ENCODE assay signal across 12 mouse cellular contexts in the genomic region with DNA sequence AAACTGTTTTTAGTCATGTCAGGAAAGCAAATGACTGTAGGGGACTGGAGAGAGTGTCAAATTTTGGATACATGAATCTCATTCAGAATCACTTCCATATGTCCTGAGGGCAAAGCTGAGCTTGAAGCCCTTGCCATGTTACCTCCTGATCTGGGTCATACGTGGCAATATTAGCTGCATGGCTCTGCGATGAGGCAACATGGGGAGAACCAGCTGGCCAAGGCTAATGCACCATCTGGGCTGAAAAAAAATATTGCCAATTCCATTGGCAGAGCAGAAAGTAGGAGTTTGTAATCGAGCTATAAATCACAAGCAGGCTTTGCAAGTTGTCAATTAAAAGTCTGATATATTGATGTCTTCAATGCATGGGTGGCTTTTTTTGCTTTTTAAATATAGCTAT.
DNase-seq lines count a peak whose midpoint lies in the region; ATAC-seq lines count a peak whose summit lies in the region.
"Had no signal": no experiment of that assay in that cellular context is flagged by ENCODE, and none has a peak within 500 bp of the region (broad histone marks: within the 10 kb centered on the region; RNA-seq: fewer than 3 reads in every experiment).

No protein-coding gene starts in this region.

- no peaks in the 10 kb centered on the region for H3K9me3 ChIP-seq in forebrain, embryonic 14.5 days (replicated peaks; ENCODE audit: control insufficient read depth, low read length)
- no peaks in the 10 kb centered on the region for H3K9me3 ChIP-seq in forebrain, embryonic 11.5 days (ENCODE audit: control insufficient read depth, low read length)
- H3K9me3 ChIP-seq in hindbrain, embryonic 14.5 days (ENCODE audit: control insufficient read depth, low read length) = no peaks in the 10 kb centered on the region
- H3K9me3 ChIP-seq: liver, embryonic 13.5 days had no signal

- no peak overlapping the region for H3K27ac ChIP-seq in forebrain, embryonic 14.5 days (ENCODE audit: low read depth, low read length)
- no peak overlapping the region for H3K27ac ChIP-seq in forebrain, embryonic 11.5 days (ENCODE audit: low read depth, low read length)
- H3K27ac ChIP-seq in hindbrain, embryonic 14.5 days = no peak overlapping the region
- H3K27ac ChIP-seq: liver, embryonic 13.5 days had no signal

- H3K36me3 ChIP-seq in forebrain, embryonic 14.5 days (ENCODE audit: control insufficient read depth, insufficient read depth, low read length) = no peaks in the 10 kb centered on the region
- no peaks in the 10 kb centered on the region for H3K36me3 ChIP-seq in forebrain, embryonic 11.5 days (ENCODE audit: control insufficient read depth, insufficient read depth, low read length)
- no peaks in the 10 kb centered on the region for H3K36me3 ChIP-seq in hindbrain, embryonic 14.5 days (replicated peaks; ENCODE audit: control insufficient read depth, insufficient read depth)
- H3K36me3 ChIP-seq: liver, embryonic 13.5 days had no signal

- ATAC-seq in forebrain, embryonic 14.5 days = no peak
- no peak for ATAC-seq in forebrain, embryonic 11.5 days (replicated peaks; ENCODE audit: low FRiP score)
- 0 out of 2 replicates have a peak, but pooled peaks have one; percentile 68 for ATAC-seq in hindbrain, embryonic 14.5 days (ENCODE audit: low FRiP score)

- DNase-seq in forebrain, embryonic 14.5 days (ENCODE audit: low spot score) = peak; percentile 64
- DNase-seq in forebrain, embryonic 11.5 days (ENCODE audit: low spot score) = no peak
- DNase-seq in cerebellum, adult 8-10 months = peak; percentile 79
- peak; percentile 60 for DNase-seq in hindbrain, embryonic 14.5 days (ENCODE audit: low spot score)
- DNase-seq in mesoderm, embryonic 11.5 days (ENCODE audit: low read depth, low spot score) = peak; percentile 53
- DNase-seq in thymus, adult 18-20 months = no peak
- DNase-seq in lung, postnatal 14 days = no peak
- DNase-seq in left cerebral cortex, adult 11 months (ENCODE audit: low spot score) = no peak
- DNase-seq: adrenal gland, adult 8-10 months; kidney, postnatal 36 days; liver, embryonic 13.5 days; thymus, postnatal 25 days had no signal

- no peak overlapping the region for H3K9ac ChIP-seq in forebrain, embryonic 14.5 days (ENCODE audit: low read length)
- H3K9ac ChIP-seq in forebrain, embryonic 11.5 days (ENCODE audit: low read length) = no peak overlapping the region
- H3K9ac ChIP-seq in hindbrain, embryonic 14.5 days = no peak overlapping the region
- H3K9ac ChIP-seq: liver, embryonic 13.5 days had no signal

- 61% methylated on average over 3 of the region's 3 CpGs for WGBS in forebrain, embryonic 14.5 days
- 75% methylated on average over 3 of the region's 3 CpGs for WGBS in forebrain, embryonic 11.5 days
- 41% methylated on average over 3 of the region's 3 CpGs for WGBS in hindbrain, embryonic 14.5 days

- H3K4me1 ChIP-seq in forebrain, embryonic 14.5 days (ENCODE audit: control insufficient read depth, insufficient read depth, low read length) = no peaks in the 10 kb centered on the region
- no peaks in the 10 kb centered on the region for H3K4me1 ChIP-seq in forebrain, embryonic 11.5 days (replicated peaks; ENCODE audit: control insufficient read depth, insufficient read depth, low read length)
- H3K4me1 ChIP-seq in hindbrain, embryonic 14.5 days (replicated peaks; ENCODE audit: control insufficient read depth, insufficient read depth, low read length) = no peaks in the 10 kb centered on the region
- H3K4me1 ChIP-seq: liver, embryonic 13.5 days had no signal

- no peaks in the 10 kb centered on the region for H3K27me3 ChIP-seq in forebrain, embryonic 14.5 days (replicated peaks; ENCODE audit: control insufficient read depth, insufficient read depth, low read length)
- no peaks in the 10 kb centered on the region for H3K27me3 ChIP-seq in forebrain, embryonic 11.5 days (ENCODE audit: control insufficient read depth, insufficient read depth, low read length)
- H3K27me3 ChIP-seq in hindbrain, embryonic 14.5 days (ENCODE audit: control insufficient read depth, insufficient read depth, low read length) = no peaks in the 10 kb centered on the region
- H3K27me3 ChIP-seq: liver, embryonic 13.5 days had no signal

- H3K4me3 ChIP-seq in forebrain, embryonic 14.5 days (ENCODE audit: low read depth, low read length) = no peak overlapping the region
- H3K4me3 ChIP-seq in forebrain, embryonic 11.5 days (ENCODE audit: low read depth, low read length) = no peak overlapping the region
- H3K4me3 ChIP-seq in hindbrain, embryonic 14.5 days (replicated peaks; ENCODE audit: low read length) = no peak overlapping the region
- H3K4me3 ChIP-seq: liver, embryonic 13.5 days had no signal

- H3K4me2 ChIP-seq in forebrain, embryonic 14.5 days (ENCODE audit: low read length) = no peak overlapping the region
- no peak overlapping the region for H3K4me2 ChIP-seq in forebrain, embryonic 11.5 days (ENCODE audit: low read depth, low read length, severe bottlenecking)
- H3K4me2 ChIP-seq in hindbrain, embryonic 14.5 days (replicated peaks) = no peak overlapping the region
- H3K4me2 ChIP-seq: liver, embryonic 13.5 days had no signal

Comparison
In these comparisons a context has a peak if more than half of its experiments do, and no peak if none do; other contexts are left out.
1. DNase-seq: peak in forebrain, embryonic 14.5 days (single experiment), cerebellum, adult 8-10 months (single experiment), hindbrain, embryonic 14.5 days (single experiment) and mesoderm, embryonic 11.5 days (single experiment); none in forebrain, embryonic 11.5 days (single experiment), thymus, adult 18-20 months (0 of 2), lung, postnatal 14 days (single experiment) and left cerebral cortex, adult 11 months (single experiment).